Mouse (Mus musculus) monocyte, adult 2 months (primary cell): ENCODE data around the gene Fbxw9.

Source experiments
- DNase-seq, 2 experiments: peaks; one replicate each; pipeline ENCODE4 v3.0.0; 2022; ENCODE audit warnings: low spot score in 2 of 2, low read depth in 1 of 2

Gene Fbxw9

GRCm38 (mm10) chr8:85036718-85037365 is 23.0 kb upstream of the Fbxw9 start, which contains the start of gene Tnpo2:
Tnpo2 (plus strand) TSS chr8:85036915.
- DNase-seq = peak; percentile 73 to 81

GRCm38 (mm10) chr8:85037366-85037680 is 22.5 kb upstream of the Fbxw9 start:
- no peak for DNase-seq

DNA sequence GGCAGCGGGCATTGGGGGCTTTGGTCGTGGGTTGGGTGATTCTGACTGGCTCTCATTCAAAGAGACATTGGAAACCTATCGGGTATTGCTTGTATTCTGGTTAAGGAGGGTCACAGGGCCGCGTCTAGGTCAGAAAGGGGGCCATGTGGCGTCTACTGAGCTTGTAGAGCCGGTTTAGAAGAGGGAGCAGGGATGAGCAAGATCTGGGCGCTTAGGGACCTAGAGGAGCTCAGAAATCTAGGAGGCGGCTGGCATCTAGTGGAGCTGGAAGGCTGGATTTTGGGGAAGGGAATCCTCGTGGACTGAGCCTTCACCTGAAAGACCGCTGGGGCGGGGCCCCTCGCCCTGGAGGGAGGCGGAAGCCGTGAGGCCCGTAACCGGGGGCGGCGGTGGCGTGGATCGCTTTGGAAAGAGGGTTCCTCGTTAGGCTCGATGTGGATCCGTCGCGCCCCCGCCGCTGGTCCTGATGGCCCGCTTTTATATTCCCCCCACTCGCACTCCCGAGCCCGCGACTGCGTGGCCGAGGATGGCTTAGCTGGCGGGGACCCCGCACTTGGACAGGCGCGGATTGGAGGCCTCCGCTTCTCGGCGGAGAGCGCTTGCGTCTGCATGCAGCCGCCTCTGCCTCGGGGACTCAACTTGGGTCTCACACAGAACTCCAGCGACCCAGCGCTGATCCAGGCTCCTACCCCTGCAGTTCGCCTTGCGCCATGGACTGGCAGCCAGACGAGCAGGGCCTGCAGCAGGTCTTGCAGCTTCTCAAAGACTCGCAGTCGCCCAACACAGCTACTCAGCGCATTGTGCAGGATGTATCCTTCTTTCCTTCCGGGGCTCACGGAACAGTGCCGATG is 21.9 kb upstream of the Fbxw9 start:
- no peak for DNase-seq

GRCm38 (mm10) chr8:85043619-85044018 is 16.2 kb upstream of the Fbxw9 start:
- DNase-seq = no peak

GRCm38 (mm10) chr8:85057367-85057766 is 2.5 kb upstream of the Fbxw9 start:
- DNase-seq = no peak

DNA sequence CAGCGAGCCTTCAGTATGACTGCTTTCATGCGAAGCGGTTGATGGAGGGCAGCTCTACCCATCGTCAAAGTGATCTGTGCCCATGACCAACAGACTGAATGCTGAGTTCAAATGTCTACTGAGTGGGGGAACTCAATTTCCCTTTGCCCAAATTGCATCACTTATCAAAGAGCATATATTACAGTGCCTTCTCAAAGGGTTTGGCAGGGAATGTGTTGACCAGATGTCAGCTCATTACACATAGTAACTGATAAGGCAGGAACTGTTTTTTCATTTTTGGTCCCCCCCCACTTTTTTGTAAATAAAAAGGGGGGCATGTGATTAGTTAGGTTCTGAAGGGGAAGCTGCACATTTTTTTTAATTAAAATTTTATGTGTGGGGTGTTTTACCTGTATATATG is 2.7 kb downstream of the Fbxw9 start:
- DNase-seq = no peak

GRCm38 (mm10) chr8:85065213-85065612 is 5.4 kb downstream of the Fbxw9 start:
- no peak for DNase-seq

GRCm38 (mm10) chr8:85067155-85067554 is 7.3 kb downstream of the Fbxw9 start:
- DNase-seq = no peak

- DNase-seq = no peak
Measured at GRCm38 (mm10) chr8:85067982-85068381, 8.1 kb downstream of the Fbxw9 start, which contains the start of gene Gm5741. Gm5741 (minus strand) TSS chr8:85067982.

DNA sequence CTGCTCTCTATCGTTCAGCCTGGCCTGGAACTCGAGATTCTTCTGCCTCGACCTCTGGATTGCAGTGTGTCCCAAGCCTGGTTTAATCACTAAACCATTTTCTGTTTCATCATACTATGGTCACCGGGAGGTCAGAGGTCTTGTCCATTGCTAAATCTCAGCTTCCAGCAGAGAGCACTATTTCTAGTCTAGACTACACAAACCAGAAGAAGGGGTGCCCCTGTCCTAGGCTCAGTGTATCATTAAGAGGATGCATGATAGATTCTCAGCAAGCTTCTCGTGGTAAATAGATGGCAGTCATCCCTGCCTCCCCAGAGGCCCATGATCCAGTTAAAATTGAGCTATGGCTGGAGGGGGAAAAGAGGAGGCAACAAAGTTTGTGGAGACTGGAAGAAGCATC is 11.2 kb downstream of the Fbxw9 start:
- no peak for DNase-seq

DNA sequence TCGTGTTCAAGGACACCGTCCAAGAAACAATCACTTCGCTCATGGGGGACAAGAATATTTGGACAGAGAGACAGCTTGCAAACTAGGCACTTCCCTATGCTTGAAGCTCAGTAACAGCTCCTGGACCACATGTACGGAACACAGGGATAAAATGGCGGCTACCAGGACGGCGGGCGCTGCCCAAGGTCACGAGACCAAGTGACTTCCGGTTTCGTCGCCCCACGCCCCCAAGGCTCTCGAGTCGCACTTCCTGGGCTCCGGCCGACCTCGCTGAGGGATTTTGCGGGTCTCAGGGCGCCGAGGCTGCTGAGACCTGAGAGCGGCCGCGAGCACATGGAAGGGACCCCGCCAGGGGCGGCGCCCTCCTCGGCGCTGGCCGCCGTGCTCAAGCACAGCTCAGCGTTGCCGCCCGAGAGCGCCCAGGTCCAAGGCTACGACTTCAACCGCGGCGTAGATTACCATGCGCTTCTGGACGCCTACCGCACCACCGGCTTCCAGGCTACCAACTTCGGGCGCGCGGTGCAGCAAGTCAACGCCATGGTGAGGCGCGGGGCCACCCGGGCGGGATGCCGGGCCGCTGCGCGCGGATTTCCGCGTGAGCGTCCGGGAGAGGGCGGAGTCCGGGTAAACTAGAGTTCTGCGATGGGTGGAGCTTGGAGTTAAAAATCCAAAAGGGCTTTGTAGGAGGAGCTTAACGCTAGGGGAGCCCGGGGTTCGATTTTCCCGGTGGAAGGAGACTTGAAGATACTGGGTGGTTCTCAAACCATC is 11.8 kb downstream of the Fbxw9 start, which contains the start of gene Dhps:
TSS of gene Dhps (plus strand) at position 244 of the 768 bp plus-strand sequence.
- DNase-seq = peak; percentile 79 to 89

- no peak for DNase-seq
Measured at GRCm38 (mm10) chr8:85072364-85072929, 12.6 kb downstream of the Fbxw9 start.

DNA sequence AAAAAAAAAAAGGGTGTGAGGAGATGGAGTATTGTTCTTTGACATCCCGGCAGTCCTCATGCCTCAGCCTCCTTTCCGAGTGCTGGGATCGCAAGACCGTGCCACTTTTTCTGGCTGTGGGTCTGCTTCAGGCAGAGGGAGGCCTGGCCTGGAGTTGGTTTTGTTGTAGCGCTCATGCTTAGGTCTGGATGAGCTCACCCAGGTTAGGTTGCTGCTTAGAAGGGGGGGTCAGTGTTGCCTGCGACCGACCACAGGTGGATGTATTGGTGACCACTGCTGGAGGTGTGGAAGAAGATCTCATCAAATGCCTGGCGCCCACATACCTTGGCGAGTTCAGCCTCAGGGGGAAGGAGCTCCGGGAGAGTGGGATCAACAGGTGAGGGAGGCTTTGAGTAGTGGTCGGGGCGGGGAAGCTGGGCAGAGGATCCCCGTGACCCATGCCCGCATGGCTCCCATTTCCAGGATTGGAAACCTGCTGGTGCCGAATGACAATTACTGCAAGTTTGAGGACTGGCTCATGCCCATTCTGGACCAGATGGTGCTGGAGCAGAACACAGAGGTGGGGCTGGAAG is 13.3 kb downstream of the Fbxw9 start:
- no peak for DNase-seq

- DNase-seq = no peak
Measured at GRCm38 (mm10) chr8:85074167-85074566, 14.3 kb downstream of the Fbxw9 start.

- no peak for DNase-seq
Measured at GRCm38 (mm10) chr8:85074617-85075016, 14.8 kb downstream of the Fbxw9 start.

- DNase-seq = no peak
Measured at GRCm38 (mm10) chr8:85076001-85076400, 16.1 kb downstream of the Fbxw9 start.

GRCm38 (mm10) chr8:85076993-85077392 is 17.1 kb downstream of the Fbxw9 start:
- DNase-seq = peak; percentile 42 to 65

DNA sequence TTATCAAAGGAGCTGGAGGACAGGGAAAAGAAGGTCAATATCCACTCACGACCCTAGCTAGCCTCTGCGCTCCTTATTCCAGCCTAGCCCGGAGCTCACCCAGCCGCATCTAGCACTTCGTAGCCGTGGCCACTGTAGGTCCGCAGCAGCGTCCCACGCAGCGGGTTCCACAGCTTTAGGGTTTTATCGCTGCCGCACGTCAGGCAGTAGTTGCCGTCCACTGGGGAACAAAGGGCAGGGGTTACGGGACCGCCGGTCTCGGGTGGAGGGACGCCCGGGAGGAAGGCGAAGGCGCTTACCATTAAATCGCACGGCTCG is 20.3 kb downstream of the Fbxw9 start:
- DNase-seq = no peak

DNA sequence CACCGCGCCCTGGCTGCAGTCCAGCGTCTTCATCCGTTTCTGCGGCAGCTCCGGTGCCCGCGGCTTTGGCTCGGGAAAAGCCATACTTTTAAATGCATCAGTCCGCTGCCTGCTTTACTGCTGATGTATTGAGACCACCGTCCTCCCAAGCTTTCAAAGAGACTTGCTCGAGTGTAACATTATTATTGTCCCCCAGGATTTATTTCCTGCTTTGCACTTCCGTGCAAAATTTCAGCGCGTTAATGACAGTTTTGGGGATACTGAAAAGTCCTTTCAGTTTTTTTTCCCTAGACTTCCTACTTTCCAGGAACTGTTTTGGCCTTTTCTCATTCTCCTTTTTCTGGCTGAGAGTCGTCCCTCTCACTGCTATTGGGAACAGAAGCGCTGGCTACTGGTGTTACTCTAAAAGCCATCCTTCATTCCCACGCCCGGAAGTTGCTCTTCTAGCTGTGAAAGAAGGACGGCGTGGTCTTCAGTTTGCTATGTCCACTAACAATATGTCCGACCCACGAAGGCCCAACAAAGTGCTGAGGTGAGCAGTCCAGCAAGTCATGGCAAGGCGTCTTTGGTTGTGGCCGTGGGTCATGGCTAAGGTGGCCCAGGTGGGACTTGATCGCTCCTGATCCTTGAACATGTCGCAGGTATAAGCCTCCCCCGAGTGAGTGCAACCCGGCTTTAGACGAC is 20.8 kb downstream of the Fbxw9 start, which contains the start of gene Wdr83os:
TSS of gene Wdr83os (plus strand) at position 209 of the 684 bp plus-strand sequence.
- peak in 1 of 2 experiments; percentile 51 for DNase-seq

- DNase-seq = no peak
Measured at GRCm38 (mm10) chr8:85081216-85081555, 21.3 kb downstream of the Fbxw9 start, which contains the start of gene Wdr83. Wdr83 (minus strand) TSS chr8:85081306.
